Mouse (Mus musculus): ENCODE measurements around the gene Cbl.
A peak's percentile ranks its signal among the peaks of the same experiment; 100 is the strongest.
"Not testable (repeated sequence)": the region's sequence is repeated elsewhere in the genome, so short reads cannot be mapped to it uniquely, and the experiment has no call there.

Gene Cbl

GRCm38 (mm10) chr9:44126746-44127145, 107.1 kb downstream of the Cbl start:
- DNase-seq: no peak

GRCm38 (mm10) chr9:44125546-44126428, 108.1 kb downstream of the Cbl start:
- DNase-seq: peak; percentile 86

GRCm38 (mm10) chr9:44125026-44125425, 108.8 kb downstream of the Cbl start:
- no peak for DNase-seq

GRCm38 (mm10) chr9:44124317-44124716, 109.5 kb downstream of the Cbl start:
- no peak for DNase-seq

- no peak for DNase-seq
Observed at GRCm38 (mm10) chr9:44119948-44120465, 113.8 kb downstream of the Cbl start.

GRCm38 (mm10) chr9:44119011-44119410, 114.8 kb downstream of the Cbl start:
- DNase-seq: no peak

GRCm38 (mm10) chr9:44116182-44116581, 117.7 kb downstream of the Cbl start:
- no peak for DNase-seq

GRCm38 (mm10) chr9:44115599-44115998, 118.2 kb downstream of the Cbl start:
- no peak for DNase-seq

- no peak for DNase-seq
Observed at GRCm38 (mm10) chr9:44114453-44114852, 119.4 kb downstream of the Cbl start.

- DNase-seq: peak; percentile 95
Observed at GRCm38 (mm10) chr9:44113105-44113789, 120.6 kb downstream of the Cbl start, which contains the start of the genes Gm49380 and Rnf26. Gene Gm49380 (minus strand): TSS chr9:44113500. Gene Rnf26 (minus strand): TSS chr9:44113517.

GRCm38 (mm10) chr9:44111909-44112308, 121.9 kb downstream of the Cbl start:
- not testable (repeated sequence) for DNase-seq

GRCm38 (mm10) chr9:44109360-44110095, 124.3 kb downstream of the Cbl start:
- peak; percentile 80 for DNase-seq

GRCm38 (mm10) chr9:44108269-44109055, 125.4 kb downstream of the Cbl start:
- DNase-seq: no peak

- DNase-seq: no peak
Observed at GRCm38 (mm10) chr9:44107557-44108179, 126.2 kb downstream of the Cbl start.

GRCm38 (mm10) chr9:44107110-44107509, 126.7 kb downstream of the Cbl start, which contains the start of gene C1qtnf5:
Gene C1qtnf5 (plus strand): TSS chr9:44107245.
- DNase-seq: no peak

- no peak for DNase-seq
Observed at GRCm38 (mm10) chr9:44106596-44106995, 127.3 kb downstream of the Cbl start.

- DNase-seq: no peak
Observed at GRCm38 (mm10) chr9:44106182-44106581, 127.7 kb downstream of the Cbl start.

GRCm38 (mm10) chr9:44105781-44106180, 128.1 kb downstream of the Cbl start:
- DNase-seq: no peak

- no peak for DNase-seq
Observed at GRCm38 (mm10) chr9:44104881-44105280, 129.0 kb downstream of the Cbl start.

GRCm38 (mm10) chr9:44101490-44101889, 132.4 kb downstream of the Cbl start, which contains the start of gene Mfrp:
Gene Mfrp (plus strand): TSS chr9:44101729.
- no peak for DNase-seq

- no peak for DNase-seq
Observed at GRCm38 (mm10) chr9:44096536-44096935, 137.3 kb downstream of the Cbl start.

Data from cerebellum, adult 11 months (tissue).